Mouse (Mus musculus) fibroblast of lung, adult 2 months (primary cell): ENCODE results near the gene Txnrd1.

Experiments used
- DNase-seq: peaks from one replicate; pipeline ENCODE4 v3.0.0-alpha.2; 2011; ENCODE audit warnings: low read depth

Gene Txnrd1

GRCm38 (mm10) chr10:82918675-82919074, 84.9 kb downstream of the Txnrd1 start:
- no peak for DNase-seq

GRCm38 (mm10) chr10:82919404-82919980, 85.7 kb downstream of the Txnrd1 start:
- no peak for DNase-seq

GRCm38 (mm10) chr10:82923547-82923946, 89.8 kb downstream of the Txnrd1 start:
- no peak for DNase-seq

DNA sequence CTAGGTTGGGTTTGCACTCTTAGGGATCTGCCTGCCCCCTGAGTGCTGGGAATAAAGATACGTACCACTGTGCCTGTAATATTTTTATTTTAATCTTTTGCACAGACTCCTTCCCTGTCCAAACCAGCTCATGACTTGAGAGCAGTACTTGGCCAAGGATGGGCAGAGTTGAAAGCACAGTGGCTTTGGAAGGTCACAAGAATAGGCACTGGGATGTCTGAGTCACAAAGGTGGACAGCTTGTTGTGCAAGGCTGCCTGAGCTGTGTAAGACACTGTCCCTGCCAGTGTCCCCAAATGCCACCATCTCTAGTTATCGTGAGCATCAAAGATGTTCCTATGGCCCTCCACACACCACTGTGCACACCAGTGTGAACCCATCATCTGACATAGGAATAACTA, 91.0 kb downstream of the Txnrd1 start:
- DNase-seq: no peak

DNA sequence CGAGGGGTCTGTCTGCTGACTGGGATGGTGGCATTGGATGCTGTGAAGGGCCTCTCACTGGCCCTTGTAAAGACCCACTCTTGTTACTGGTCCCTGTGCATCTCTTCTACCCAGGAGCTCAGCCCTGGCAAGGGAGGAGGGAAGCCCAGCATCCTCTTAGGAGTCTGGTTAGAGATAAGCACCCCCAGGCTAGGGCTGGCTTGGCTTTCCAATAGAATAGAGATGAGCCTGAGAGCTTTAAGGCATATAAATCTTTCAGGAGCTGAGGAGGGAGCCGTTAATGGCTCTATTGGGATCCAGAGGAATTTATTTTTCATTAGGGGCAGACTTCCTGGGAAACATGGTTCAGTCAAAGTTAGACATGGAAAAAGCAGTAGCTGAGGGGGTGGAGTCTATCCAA, 91.9 kb downstream of the Txnrd1 start:
- no peak for DNase-seq

DNA sequence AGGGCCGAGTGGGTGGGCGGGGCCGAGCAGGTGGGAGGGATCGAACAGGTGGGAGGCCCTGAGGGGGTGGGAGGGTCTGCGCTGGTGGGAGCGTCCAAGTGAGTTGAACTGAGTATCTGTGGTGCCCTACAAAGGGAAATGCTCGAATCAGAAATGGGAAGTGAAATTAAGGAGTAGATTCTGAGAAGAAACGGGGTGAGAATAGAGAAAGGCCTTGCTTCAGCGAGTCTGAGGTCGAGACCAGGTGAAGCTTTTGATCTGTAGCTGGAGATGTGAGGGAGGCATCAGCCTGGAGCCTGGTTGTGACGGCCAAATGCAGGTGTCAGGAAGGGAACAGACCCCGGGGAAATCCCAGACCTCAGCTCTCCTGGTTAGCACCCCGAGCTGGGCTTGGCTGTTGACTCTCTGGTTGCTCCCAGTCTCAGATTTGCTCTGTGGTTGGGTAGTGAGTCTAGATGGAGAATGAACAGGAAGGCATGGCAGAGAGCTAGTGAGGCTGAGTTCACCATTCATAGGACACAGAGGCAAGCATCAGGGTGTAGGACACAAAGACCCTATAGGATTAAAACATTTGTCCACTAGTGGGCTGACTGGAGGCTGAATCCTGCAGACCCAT, 101.4 kb downstream of the Txnrd1 start:
- no peak for DNase-seq

- DNase-seq: no peak
These were observed 102.0 kb downstream of the Txnrd1 start for GRCm38 (mm10) chr10:82935774-82936173.
